Mouse (Mus musculus) heart, adult 18-20 months (tissue): ENCODE measurements around the gene Cmss1. TPM values are rescaled to one million over a fixed set of nuclear protein-coding genes. Genes with fewer than 3 reads are reported as not detected.

Experiments
- DNase-seq, 2 experiments: peaks; one replicate each; pipeline ENCODE4 v3.0.0; 2021 to 2022; ENCODE audit warnings: mixed read lengths in 1 of 2
- total RNA-seq, 2 experiments: library from RNA; stranded (reverse); gene quantifications; 2 replicates each; pipeline ENCODE4 v1.2.3; 2021

The Cmss1 gene
- total RNA-seq, 2 experiments from 2014 or later = 70.2 to 79.9 TPM

DNA sequence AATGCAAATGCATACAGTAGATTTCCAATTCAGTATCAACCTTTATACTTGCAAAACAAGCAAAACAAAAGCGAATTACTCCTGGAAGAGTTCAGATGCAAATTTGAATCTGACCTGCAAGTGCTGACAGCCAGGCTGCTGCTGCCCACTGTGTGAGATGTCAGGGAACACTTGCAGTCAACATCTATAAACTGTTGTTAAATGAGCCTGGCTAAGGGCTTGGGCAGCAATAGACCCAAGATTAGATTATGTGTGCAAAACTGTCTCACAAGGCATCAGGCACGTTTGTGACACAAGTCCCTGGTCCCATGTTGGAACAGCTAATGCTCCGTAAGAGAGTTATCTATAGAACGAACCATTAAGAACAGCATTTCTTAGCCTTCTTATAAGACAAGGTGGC lies 314.4 kb downstream of the Cmss1 start:
- peak in 1 of 2 experiments; percentile 10 for DNase-seq

GRCm38 (mm10) chr16:57291696-57292095 lies 315.0 kb downstream of the Cmss1 start:
- no peak for DNase-seq

DNA sequence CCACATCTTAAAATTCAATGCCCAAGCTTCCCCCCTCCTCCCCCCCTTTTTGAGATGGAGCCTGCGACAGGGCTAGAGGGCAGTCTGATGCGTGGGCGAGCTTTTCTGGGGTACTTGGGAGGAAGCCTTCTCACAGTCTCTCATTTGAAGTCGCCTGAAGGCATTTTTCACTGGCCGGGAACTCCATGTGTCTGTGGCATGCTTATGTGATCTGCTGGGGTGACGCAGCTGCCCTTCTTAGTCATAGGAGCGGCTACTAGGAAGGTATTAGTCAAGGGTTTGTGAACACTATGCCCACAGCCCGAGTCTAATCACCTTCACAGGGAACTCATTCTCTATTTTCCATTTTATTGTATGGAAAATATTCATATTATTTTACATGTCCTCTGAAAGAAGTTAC lies 325.2 kb downstream of the Cmss1 start:
- no peak for DNase-seq

DNA sequence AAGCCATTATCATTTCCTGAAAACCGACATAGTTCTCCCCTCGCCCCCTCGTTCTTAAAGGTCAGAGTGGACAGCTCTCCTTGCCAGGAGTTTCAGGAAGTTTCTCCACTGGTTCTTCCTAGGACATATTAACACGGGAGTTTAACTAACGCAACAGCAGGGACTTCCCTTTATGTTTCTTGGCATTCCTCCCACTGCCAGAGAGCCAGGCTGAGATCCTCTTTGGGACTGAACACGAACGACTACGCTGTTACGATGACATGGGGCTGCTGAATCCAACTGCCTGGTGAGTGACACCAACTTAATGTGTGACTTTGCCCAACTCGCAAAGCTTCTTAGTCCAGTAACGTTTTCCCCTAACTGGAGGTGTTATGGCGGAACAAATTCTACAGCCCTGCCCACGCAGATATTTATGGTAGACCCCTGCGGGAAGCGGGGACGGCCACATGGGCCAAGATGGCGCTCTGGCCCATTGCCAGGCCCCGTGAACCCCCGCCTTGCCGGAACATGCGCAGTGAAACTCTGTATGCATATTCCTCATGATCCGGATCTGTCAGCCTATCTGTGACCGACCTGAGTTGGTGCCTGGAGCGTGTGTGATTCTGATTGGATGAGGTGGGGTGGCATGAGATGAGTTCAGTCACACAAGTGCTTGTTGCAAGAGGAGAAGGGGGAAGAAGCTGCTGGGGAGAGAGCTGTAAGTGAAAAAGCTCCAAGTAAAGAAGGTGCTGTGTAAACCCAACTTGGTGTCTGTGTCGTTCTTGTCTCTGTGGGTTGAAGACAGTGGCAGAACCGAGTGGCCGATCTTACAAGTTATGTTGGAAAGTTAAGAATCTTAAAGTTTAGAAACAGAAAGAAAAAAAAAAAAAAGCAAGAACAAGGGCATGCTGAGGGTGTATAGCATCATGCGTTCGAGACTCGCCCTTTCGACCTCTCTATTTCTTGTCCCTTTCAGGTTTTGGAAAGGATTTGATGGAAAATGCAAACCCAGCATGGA lies 326.1 kb downstream of the Cmss1 start:
- peak in 1 of 2 experiments; percentile 38 for DNase-seq

- DNase-seq = no peak
Measured at GRCm38 (mm10) chr16:57278976-57279626, 327.6 kb downstream of the Cmss1 start.

GRCm38 (mm10) chr16:57269751-57270150 lies 336.9 kb downstream of the Cmss1 start:
- DNase-seq = no peak

DNA sequence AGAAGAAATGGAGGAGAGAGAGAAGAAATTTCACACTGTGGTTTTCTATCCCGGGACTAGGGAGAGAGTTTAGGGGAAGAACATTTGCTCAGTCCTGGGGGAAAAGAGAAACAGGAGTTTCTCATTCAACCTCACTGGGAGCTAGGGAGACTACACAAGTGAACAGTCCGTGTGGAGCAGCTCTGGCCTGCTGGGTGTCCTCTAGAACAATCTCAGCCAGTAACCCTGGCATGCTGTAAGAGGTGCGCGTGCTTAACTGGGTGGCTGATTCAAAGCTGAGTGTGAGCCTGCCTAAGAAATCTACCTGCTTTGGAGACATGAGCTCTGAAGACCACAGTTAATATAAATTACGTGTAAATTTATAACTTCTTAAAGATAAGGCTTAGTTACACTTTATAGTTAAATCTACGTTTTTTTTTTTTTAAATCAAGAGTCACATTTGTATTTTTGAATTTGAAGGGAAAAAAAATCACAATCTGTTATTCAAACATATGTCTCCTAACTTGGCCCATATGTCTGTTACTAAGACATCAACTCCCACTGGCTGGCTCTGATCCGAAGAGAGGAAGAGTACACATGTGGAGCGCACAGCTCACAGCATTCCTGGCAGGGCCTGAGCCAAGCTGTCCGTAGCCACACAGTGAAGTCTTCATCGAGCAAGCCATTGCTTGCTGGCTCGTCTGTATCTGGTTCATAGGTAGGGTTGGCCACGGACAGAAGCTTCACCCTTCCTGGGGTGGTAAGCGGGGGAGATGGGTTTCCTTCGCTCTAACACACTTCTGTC lies 338.4 kb downstream of the Cmss1 start:
- DNase-seq = peak in 1 of 2 experiments; percentile 15

GRCm38 (mm10) chr16:57267068-57267467 lies 339.6 kb downstream of the Cmss1 start:
- peak; percentile 73 to 80 for DNase-seq

GRCm38 (mm10) chr16:57260152-57260551 lies 346.5 kb downstream of the Cmss1 start:
- DNase-seq = no peak

DNA sequence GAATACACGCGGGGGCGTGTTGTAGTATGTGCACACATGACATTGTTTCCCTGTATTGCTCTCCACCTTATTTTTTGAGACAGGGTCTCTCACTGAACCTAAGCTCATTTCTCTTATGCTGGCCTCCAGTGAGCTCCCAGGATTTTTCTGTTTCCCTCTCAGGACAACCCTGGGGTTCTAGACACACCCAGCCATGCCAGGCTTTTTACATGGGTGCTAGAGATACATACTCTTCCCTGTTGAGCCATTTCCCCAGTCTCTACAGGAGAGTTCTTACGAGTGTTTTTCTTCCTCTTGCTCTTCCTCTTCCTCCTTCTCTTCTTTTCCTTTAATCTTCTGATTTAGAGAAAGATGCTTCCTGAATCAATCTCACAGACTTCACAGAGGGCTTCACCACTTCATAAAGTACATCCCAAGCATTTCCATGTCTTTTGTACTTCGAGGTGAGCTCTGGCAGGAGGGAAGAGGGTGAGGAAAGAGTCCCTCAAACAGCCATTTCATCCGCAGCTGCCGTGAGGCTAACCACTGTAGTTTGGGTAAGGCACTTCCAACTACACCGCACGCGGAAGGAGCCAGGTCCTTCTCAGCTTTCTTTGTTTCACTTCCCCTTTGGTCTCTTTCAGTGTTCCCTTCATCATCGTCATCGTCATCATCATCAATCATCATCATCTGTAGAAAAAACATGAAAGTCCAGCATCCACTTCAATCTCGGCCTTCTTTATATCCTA lies 347.1 kb downstream of the Cmss1 start:
- DNase-seq = peak in 1 of 2 experiments; percentile 14

Other genes with a start within 250 kb of the Cmss1 start
- gene Col8a1, start 147.9 kb upstream of the Cmss1 start, total RNA-seq = 1 to 10 TPM; 4.6 to 4.9 TPM